Mouse (Mus musculus): Measurements from ENCODE around the gene Slc19a1.
A peak's percentile ranks its signal among the peaks of the same experiment; 100 is the strongest.

The Slc19a1 gene

GRCm38 (mm10) chr10:77031768-77032375, at the start of gene Slc19a1:
Gene Slc19a1 (plus strand): TSS chr10:77032241.
- no peak for DNase-seq (ENCODE audit: low spot score)

GRCm38 (mm10) chr10:76988586-76988985, 43.5 kb upstream of the Slc19a1 start:
- DNase-seq (ENCODE audit: low spot score): no peak

GRCm38 (mm10) chr10:76992456-76992855, 39.6 kb upstream of the Slc19a1 start:
- no peak for DNase-seq (ENCODE audit: low spot score)

- no peak for DNase-seq (ENCODE audit: low spot score)
Measured at GRCm38 (mm10) chr10:76997759-76998513, 34.1 kb upstream of the Slc19a1 start.

GRCm38 (mm10) chr10:77004936-77005335, 27.1 kb upstream of the Slc19a1 start:
- peak; percentile 25 for DNase-seq (ENCODE audit: low spot score)

- DNase-seq (ENCODE audit: low spot score): peak; percentile 49
Measured at GRCm38 (mm10) chr10:77007433-77008108, 24.5 kb upstream of the Slc19a1 start.

- peak; percentile 72 for DNase-seq (ENCODE audit: low spot score)
Measured at GRCm38 (mm10) chr10:77008109-77008561, 23.9 kb upstream of the Slc19a1 start.

GRCm38 (mm10) chr10:77008698-77009097, 23.3 kb upstream of the Slc19a1 start:
- DNase-seq (ENCODE audit: low spot score): no peak

- DNase-seq (ENCODE audit: low spot score): no peak
Measured at GRCm38 (mm10) chr10:77011681-77012080, 20.4 kb upstream of the Slc19a1 start.

GRCm38 (mm10) chr10:77016080-77016479, 16.0 kb upstream of the Slc19a1 start:
- no peak for DNase-seq (ENCODE audit: low spot score)

GRCm38 (mm10) chr10:77016499-77016898, 15.5 kb upstream of the Slc19a1 start:
- no peak for DNase-seq (ENCODE audit: low spot score)

GRCm38 (mm10) chr10:77017061-77017460, 15.0 kb upstream of the Slc19a1 start:
- no peak for DNase-seq (ENCODE audit: low spot score)

GRCm38 (mm10) chr10:77017662-77018061, 14.4 kb upstream of the Slc19a1 start:
- DNase-seq (ENCODE audit: low spot score): no peak

- peak; percentile 95 for DNase-seq (ENCODE audit: low spot score)
Measured at GRCm38 (mm10) chr10:77021399-77022052, 10.5 kb upstream of the Slc19a1 start.

GRCm38 (mm10) chr10:77022301-77023130, 9.5 kb upstream of the Slc19a1 start:
- no peak for DNase-seq (ENCODE audit: low spot score)

- DNase-seq (ENCODE audit: low spot score): no peak
Measured at GRCm38 (mm10) chr10:77024231-77024630, 7.8 kb upstream of the Slc19a1 start.

GRCm38 (mm10) chr10:77026944-77027343, 5.1 kb upstream of the Slc19a1 start:
- DNase-seq (ENCODE audit: low spot score): no peak

- no peak for DNase-seq (ENCODE audit: low spot score)
Measured at GRCm38 (mm10) chr10:77028782-77029296, 3.2 kb upstream of the Slc19a1 start.

- DNase-seq (ENCODE audit: low spot score): no peak
Measured at GRCm38 (mm10) chr10:77029761-77030160, 2.3 kb upstream of the Slc19a1 start.

GRCm38 (mm10) chr10:77030666-77031065, 1.4 kb upstream of the Slc19a1 start:
- no peak for DNase-seq (ENCODE audit: low spot score)

Measured in retina, embryonic 14.5 days (tissue).